Mouse (Mus musculus): Measurements from ENCODE around the gene Gm20772. TPM values are rescaled to one million over a fixed set of nuclear protein-coding genes. Genes with fewer than 3 reads are reported as not detected.
"Not testable (repeated sequence)": the region's sequence is repeated elsewhere in the genome, so short reads cannot be mapped to it uniquely, and the experiment has no call there.

The Gm20772 gene
- not detected in 2 replicates for polyA plus RNA-seq (2014; fragmentation: Nextera tagmentation; extraction: Ambion mirVana)

DNA sequence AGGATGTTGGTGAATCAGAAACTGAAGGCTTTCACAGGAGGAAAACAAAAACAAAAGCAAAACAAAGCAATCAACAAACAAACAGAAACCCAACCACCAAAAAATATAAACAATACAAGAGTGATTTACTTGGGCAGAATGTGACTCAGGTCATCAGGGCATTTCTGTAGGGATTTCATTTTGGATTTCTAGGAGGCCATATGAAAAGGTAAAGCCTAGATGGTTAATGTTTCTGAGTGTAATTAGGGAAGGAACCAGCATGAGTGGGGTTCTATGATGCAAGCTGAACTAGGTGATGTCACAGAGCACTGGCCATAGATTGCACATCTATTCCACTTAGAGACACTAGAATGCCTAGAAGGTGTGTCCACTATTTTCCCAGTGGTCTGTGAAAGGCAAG, at the start of gene Gm20772, which contains the start of gene Gm20831:
Gene Gm20772, plus strand, starts transcription at position 301 of the 400 bp plus-strand sequence.
Gene Gm20831, plus strand, starts transcription at position 301 of the 400 bp plus-strand sequence.
- H3K27ac ChIP-seq (ENCODE audit: low read depth, low read length); H3K36me3 ChIP-seq (ENCODE audit: control insufficient read depth, insufficient read depth, low read length); H3K9me3 ChIP-seq (ENCODE audit: control insufficient read depth, low read length); H3K4me1 ChIP-seq (ENCODE audit: control insufficient read depth, insufficient read depth, low read length); H3K27me3 ChIP-seq (ENCODE audit: control insufficient read depth, insufficient read depth, low read length); H3K4me3 ChIP-seq (ENCODE audit: low read length); H3K4me2 ChIP-seq (replicated peaks; ENCODE audit: low read depth, low read length); H3K9ac ChIP-seq (ENCODE audit: low read depth, low read length); ATAC-seq (ENCODE audit: low FRiP score, low TSS enrichment): not testable (repeated sequence)

DNA sequence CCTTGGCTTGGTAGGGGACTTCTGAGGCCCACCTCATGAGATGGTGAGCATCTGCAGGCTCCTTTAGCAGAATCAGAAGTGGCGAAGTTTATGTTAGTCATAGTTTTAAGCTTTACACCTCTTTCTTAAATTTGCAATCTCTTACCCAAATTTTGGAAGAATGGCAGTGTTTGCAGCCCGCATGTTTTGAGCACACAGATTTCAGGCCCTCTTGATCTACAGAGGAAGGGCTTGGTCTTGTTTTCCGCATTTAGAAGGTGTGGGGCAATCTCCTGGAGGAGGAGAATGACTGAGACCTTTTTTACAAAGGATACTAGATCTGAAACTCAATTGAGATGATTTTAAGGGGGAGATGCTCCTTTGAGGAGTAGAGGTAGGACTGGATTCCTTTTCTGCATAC, 28.4 kb upstream of the Gm20772 start, which contains the start of gene Gm21904:
Gene Gm21904, minus strand, starts transcription at position 101 of the 400 bp plus-strand sequence.
- H3K27ac ChIP-seq (ENCODE audit: low read depth, low read length); ATAC-seq (ENCODE audit: low FRiP score, low TSS enrichment); H3K27me3 ChIP-seq (ENCODE audit: control insufficient read depth, insufficient read depth, low read length); H3K4me1 ChIP-seq (ENCODE audit: control insufficient read depth, insufficient read depth, low read length); H3K9me3 ChIP-seq (ENCODE audit: control insufficient read depth, low read length); H3K4me3 ChIP-seq (ENCODE audit: low read length); H3K36me3 ChIP-seq (ENCODE audit: control insufficient read depth, insufficient read depth, low read length); H3K9ac ChIP-seq (ENCODE audit: low read depth, low read length); H3K4me2 ChIP-seq (replicated peaks; ENCODE audit: low read depth, low read length): not testable (repeated sequence)
- WGBS, result no CpG with 5 or more reads among the region's 3 CpGs

Other genes with a start within 250 kb of the Gm20772 start
- not detected in 2 replicates for gene Gm21904, start 28.5 kb upstream of the Gm20772 start, polyA plus RNA-seq (2014; fragmentation: Nextera tagmentation; extraction: Ambion mirVana)
- gene Gm20831, start within 50 bp of the Gm20772 start, polyA plus RNA-seq (2014; fragmentation: Nextera tagmentation; extraction: Ambion mirVana), result not detected in 2 replicates
- gene Srsy, start 62.6 kb downstream of the Gm20772 start, polyA plus RNA-seq (2014; fragmentation: Nextera tagmentation; extraction: Ambion mirVana), result not detected in 2 replicates
- gene Gm21764, start 187.1 kb downstream of the Gm20772 start, polyA plus RNA-seq (2014; fragmentation: Nextera tagmentation; extraction: Ambion mirVana), result not detected in 2 replicates
- gene Ssty1, start 214.4 kb downstream of the Gm20772 start, polyA plus RNA-seq (2014; fragmentation: Nextera tagmentation; extraction: Ambion mirVana), result not detected in 2 replicates